Mouse (Mus musculus) small intestine, adult 2 months (tissue): ENCODE data around the gene Sp6. TPM values are rescaled to one million over a fixed set of nuclear protein-coding genes. Genes with fewer than 3 reads are reported as not detected.

Source experiments
- H3K27ac ChIP-seq: fragments of 200-500 bp; 2 replicates; pipeline ENCODE4 v1.5.1; 2012; ENCODE audit warnings: low read depth, low read length, control low read depth, inconsistent platforms; ENCODE audit not compliant: insufficient read depth
- H3K27me3 ChIP-seq: fragments of 200-500 bp; 2 replicates; pipeline ENCODE4 v1.6.1; 2012; ENCODE audit warnings: mild to moderate bottlenecking, moderate library complexity, low read length, inconsistent platforms; ENCODE audit not compliant: control insufficient read depth, insufficient read depth
- H3K36me3 ChIP-seq: fragments of 200-500 bp; 2 replicates; pipeline ENCODE4 v1.6.1; 2012; ENCODE audit warnings: mild to moderate bottlenecking, low read length, control low read depth, inconsistent platforms; ENCODE audit not compliant: control insufficient read depth, insufficient read depth
- H3K4me1 ChIP-seq: fragments of 200-500 bp; 2 replicates; pipeline ENCODE4 v1.6.1; 2012; ENCODE audit warnings: low read length, inconsistent platforms, mixed read lengths; ENCODE audit not compliant: control insufficient read depth, insufficient read depth, insufficient read length
- H3K4me3 ChIP-seq: fragments of 200-500 bp; 2 replicates; pipeline ENCODE4 v1.5.1; 2012; ENCODE audit warnings: low read depth, mild to moderate bottlenecking, control low read depth, inconsistent platforms, low read length, moderate library complexity
- CTCF ChIP-seq: fragments of 200-500 bp; IDR thresholded peaks from 2 replicates; pipeline ENCODE4 v1.5.1; 2012; ENCODE audit warnings: low read depth, mild to moderate bottlenecking, control low read depth, inconsistent platforms, low read length, moderate library complexity, mixed read lengths; ENCODE audit not compliant: insufficient replicate concordance, insufficient read length; ENCODE audit errors: extremely low read depth
- POLR2A ChIP-seq: fragments of 200-500 bp; IDR thresholded peaks from 2 replicates; pipeline ENCODE4 v1.6.1; 2012; ENCODE audit warnings: low read depth, mild to moderate bottlenecking, control low read depth, inconsistent platforms, low read length, moderate library complexity
- WGBS: fragments of 180-500 bp; shearing (Covaris S2); methylation state at CpG from one replicate; pipeline ENCODE4 v1.1.7; 2018; 5-methylcytosine and 5-hydroxymethylcytosine counted together
- polyA plus RNA-seq: library from polyadenylated mRNA; depleted of rRNA; stranded (reverse); fragments of >200 nt; gene quantifications from 2 replicates; pipeline ENCODE4 v1.2.3, GENCODE M21; 2012; rRNA removed

The Sp6 gene
- 0.13 and 0.22 TPM in 2 replicates for polyA plus RNA-seq

GRCm38 (mm10) chr11:97013121-97013670 lies at the start of gene Sp6:
Gene Sp6 (plus strand): TSS chr11:97013394.
- Histone ChIP-seq H3K27ac (no peak within 1 kb of the TSS), H3K4me1 (no peaks in the 10 kb centered on the region), H3K36me3 (no peaks in the 10 kb centered on the region), H3K27me3 (peaks cover 57% of the 10 kb centered on the region), H3K4me3 (no peak within 1 kb of the TSS)
- TF ChIP-seq POLR2A (no peak), CTCF (no peak)
- WGBS: 32% methylated on average over 8 of the region's 8 CpGs

DNA sequence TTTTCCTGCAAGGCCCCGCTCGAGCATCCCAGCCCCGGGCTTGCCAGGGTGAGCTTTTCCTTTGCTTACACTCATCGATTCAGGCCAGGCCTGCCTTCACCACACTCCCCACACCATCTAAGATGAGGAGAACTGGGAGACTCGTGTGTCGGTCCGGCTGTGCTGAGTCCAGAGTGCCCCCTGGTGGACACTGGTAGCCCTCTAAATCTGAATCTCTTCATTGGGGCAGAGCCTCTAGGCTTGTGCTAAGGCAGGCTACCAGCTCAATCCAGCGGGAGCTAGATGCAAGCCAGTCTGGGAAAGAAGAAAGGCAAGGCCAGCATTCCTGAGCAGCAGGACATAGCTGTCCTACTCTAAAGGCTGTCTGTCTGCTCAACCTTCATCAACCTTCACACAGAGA lies 49.6 kb upstream of the Sp6 start:
- Histone ChIP-seq H3K27ac (no peak overlapping the region), H3K4me1 (peaks cover 10% of the 10 kb centered on the region; the same call in 1 of the 2 replicates), H3K36me3 (peaks cover 36% of the 10 kb centered on the region), H3K4me3 (no peak overlapping the region), H3K27me3 (no peaks in the 10 kb centered on the region)
- WGBS: 15% methylated on average over 8 of the region's 8 CpGs
- no peak for TF ChIP-seq POLR2A
- TF ChIP-seq CTCF: peak; percentile 94

GRCm38 (mm10) chr11:96966172-96966571 lies 47.0 kb upstream of the Sp6 start:
- WGBS: 68% methylated on average over 3 of the region's 3 CpGs
- Histone ChIP-seq H3K27me3 (no peaks in the 10 kb centered on the region), H3K27ac (no peak overlapping the region), H3K4me3 (no peak overlapping the region), H3K4me1 (peaks cover 18% of the 10 kb centered on the region; the same call in 1 of the 2 replicates), H3K36me3 (peaks cover 18% of the 10 kb centered on the region)
- no peak for TF ChIP-seq CTCF
- TF ChIP-seq POLR2A: no peak

DNA sequence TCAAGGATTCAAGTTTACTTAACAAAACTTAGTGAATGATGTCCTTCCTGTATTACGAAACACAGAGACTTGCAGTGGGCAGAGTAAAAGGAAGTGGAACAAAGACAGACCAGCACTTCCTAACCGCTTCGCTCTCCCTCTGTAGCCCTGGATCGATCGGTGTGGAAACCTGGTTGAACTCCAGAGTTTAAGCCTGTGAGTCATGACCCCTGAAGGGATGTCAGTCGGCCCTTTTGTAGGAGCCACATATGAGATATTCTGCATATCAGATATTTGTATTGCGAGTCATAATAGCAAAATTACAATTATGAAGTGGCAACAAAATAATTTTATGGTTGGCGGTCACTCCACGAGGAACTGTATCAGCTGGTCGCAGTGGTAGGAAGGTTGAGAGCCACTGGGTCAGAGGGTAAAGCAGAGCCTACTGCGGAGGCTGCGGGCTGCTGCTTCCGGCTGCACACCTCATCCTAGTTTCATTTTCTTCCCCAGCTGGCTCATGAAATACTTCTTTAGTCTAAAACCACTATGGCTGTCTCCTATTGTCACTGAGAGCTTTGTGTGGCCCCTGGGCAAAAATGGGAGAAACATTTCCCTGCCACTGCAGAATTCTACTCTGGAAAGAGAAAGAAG lies 46.2 kb upstream of the Sp6 start:
- H3K27ac ChIP-seq: peak overlapping the region; percentile 96
- no peak for TF ChIP-seq CTCF
- no peak for TF ChIP-seq POLR2A
- peak overlapping the region; percentile 34 for H3K4me3 ChIP-seq
- peaks cover 11% of the 10 kb centered on the region for H3K36me3 ChIP-seq
- H3K4me1 ChIP-seq: peaks cover 20% of the 10 kb centered on the region; the same call in 1 of the 2 replicates
- WGBS: 26% methylated on average over 13 of the region's 13 CpGs
- H3K27me3 ChIP-seq: no peaks in the 10 kb centered on the region

- 36% methylated on average over 11 of the region's 11 CpGs for WGBS
- TF ChIP-seq POLR2A (no peak), CTCF (no peak)
- peak overlapping the region; percentile 96 for H3K27ac ChIP-seq
- H3K4me3 ChIP-seq: peak overlapping the region; percentile 34
- peaks cover 5% of the 10 kb centered on the region for H3K36me3 ChIP-seq
- H3K4me1 ChIP-seq: peaks cover 20% of the 10 kb centered on the region; the same call in 1 of the 2 replicates
- H3K27me3 ChIP-seq: no peaks in the 10 kb centered on the region
Observed at GRCm38 (mm10) chr11:96967544-96968269, 45.5 kb upstream of the Sp6 start.

- Histone ChIP-seq H3K4me1 (peaks cover 20% of the 10 kb centered on the region; the same call in 1 of the 2 replicates), H3K27me3 (no peaks in the 10 kb centered on the region), H3K4me3 (no peak overlapping the region), H3K27ac (peak overlapping the region; percentile 96; the same call in 1 of the 2 replicates), H3K36me3 (no peaks in the 10 kb centered on the region; the same call in 1 of the 2 replicates)
- no peak for TF ChIP-seq POLR2A
- no peak for TF ChIP-seq CTCF
- 51% methylated on average over 6 of the region's 6 CpGs for WGBS
Observed at GRCm38 (mm10) chr11:96968476-96968875, 44.7 kb upstream of the Sp6 start.

GRCm38 (mm10) chr11:96969280-96969722 lies 43.9 kb upstream of the Sp6 start:
- H3K4me3 ChIP-seq: no peak overlapping the region
- H3K36me3 ChIP-seq: no peaks in the 10 kb centered on the region; the same call in 1 of the 2 replicates
- peak overlapping the region; percentile 83 for H3K27ac ChIP-seq
- H3K27me3 ChIP-seq: no peaks in the 10 kb centered on the region
- WGBS: 56% methylated on average over 5 of the region's 5 CpGs
- TF ChIP-seq POLR2A (no peak), CTCF (no peak)
- H3K4me1 ChIP-seq: peaks cover 20% of the 10 kb centered on the region; the same call in 1 of the 2 replicates
